Mouse (Mus musculus) hindbrain, embryonic 15.5 days (tissue): ENCODE results near the gene Ccdc33. TPM values are rescaled to one million over a fixed set of nuclear protein-coding genes. Genes with fewer than 3 reads are reported as not detected.

ENCODE experiments used
- ATAC-seq: fragments of 200-750 bp; cut with Nextera tagmentation; 2 replicates; pipeline ENCODE4 v1.8.0; 2017; ENCODE audit warnings: low read depth, moderate number of reproducible peaks, moderate TSS enrichment; ENCODE audit not compliant: low FRiP score
- H3K27ac ChIP-seq: fragments of 300-500 bp; sonication (generic); replicated peaks from 2 replicates; pipeline ENCODE4 v1.5.1; 2015; ENCODE audit warnings: mild to moderate bottlenecking, inconsistent platforms
- H3K27me3 ChIP-seq: fragments of 300-500 bp; sonication (generic); 2 replicates; pipeline ENCODE4 v1.6.1; 2015; ENCODE audit warnings: control low read depth, inconsistent platforms
- H3K36me3 ChIP-seq: fragments of 300-500 bp; sonication (generic); 2 replicates; pipeline ENCODE4 v1.6.1; 2015; ENCODE audit warnings: control low read depth, inconsistent platforms
- H3K4me1 ChIP-seq: fragments of 300-500 bp; sonication (generic); replicated peaks from 2 replicates; pipeline ENCODE4 v1.6.1; 2015; ENCODE audit warnings: control low read depth, inconsistent platforms
- H3K4me2 ChIP-seq: fragments of 300-500 bp; sonication (generic); 2 replicates; pipeline ENCODE4 v1.6.1; 2015; ENCODE audit warnings: moderate library complexity, mild to moderate bottlenecking, inconsistent platforms
- H3K4me3 ChIP-seq: fragments of 300-500 bp; sonication (generic); 2 replicates; pipeline ENCODE4 v1.5.1; 2015; ENCODE audit warnings: mild to moderate bottlenecking, inconsistent platforms
- H3K9ac ChIP-seq: fragments of 300-500 bp; sonication (generic); 2 replicates; pipeline ENCODE4 v1.6.1; 2015; ENCODE audit warnings: inconsistent platforms
- H3K9me3 ChIP-seq: fragments of 300-500 bp; sonication (generic); 2 replicates; pipeline ENCODE4 v1.6.1; 2016; ENCODE audit warnings: control low read depth, inconsistent platforms
- WGBS: fragments of 180-500 bp; shearing (Covaris S2); methylation state at CpG from one replicate; pipeline ENCODE4 v1.1.7; 2015; 5-methylcytosine and 5-hydroxymethylcytosine counted together
- polyA plus RNA-seq: library from polyadenylated mRNA; unstranded; fragments of >200 nt; fragmentation: Nextera tagmentation; extraction: Ambion mirVana; gene quantifications from 2 replicates; pipeline ENCODE4 v1.2.1, GENCODE M21; 2015

Gene Ccdc33
- polyA plus RNA-seq, 1 experiment from 2014 or later = 0.38 TPM

DNA sequence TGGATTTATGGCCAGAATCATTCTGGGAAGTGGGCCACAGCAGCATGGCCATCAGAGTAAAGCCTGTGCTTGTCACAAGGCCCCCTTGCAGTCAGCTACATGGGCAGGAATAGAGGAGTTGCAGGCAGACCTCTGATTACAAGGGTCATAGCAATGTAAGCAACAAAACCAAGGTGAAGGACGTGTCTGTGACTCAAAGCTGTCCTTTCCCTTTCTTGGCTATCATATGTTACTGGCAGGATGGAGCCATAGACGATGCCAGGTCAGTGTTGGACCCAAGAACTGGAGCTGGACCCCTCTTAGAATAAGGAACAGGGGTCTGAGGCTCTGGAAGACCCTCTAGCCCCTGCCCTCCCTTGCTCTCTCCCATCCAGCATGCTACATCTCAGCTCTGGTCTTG is 30.2 kb upstream of the Ccdc33 start:
- no peak overlapping the region for H3K9ac ChIP-seq
- H3K4me1 ChIP-seq = no peaks in the 10 kb centered on the region
- H3K4me2 ChIP-seq = no peak overlapping the region
- H3K27me3 ChIP-seq = no peaks in the 10 kb centered on the region
- no peaks in the 10 kb centered on the region for H3K9me3 ChIP-seq
- ATAC-seq = no peak
- no peak overlapping the region for H3K4me3 ChIP-seq
- no peaks in the 10 kb centered on the region for H3K36me3 ChIP-seq
- no peak overlapping the region for H3K27ac ChIP-seq
- 64% methylated on average over 2 of the region's 2 CpGs for WGBS

DNA sequence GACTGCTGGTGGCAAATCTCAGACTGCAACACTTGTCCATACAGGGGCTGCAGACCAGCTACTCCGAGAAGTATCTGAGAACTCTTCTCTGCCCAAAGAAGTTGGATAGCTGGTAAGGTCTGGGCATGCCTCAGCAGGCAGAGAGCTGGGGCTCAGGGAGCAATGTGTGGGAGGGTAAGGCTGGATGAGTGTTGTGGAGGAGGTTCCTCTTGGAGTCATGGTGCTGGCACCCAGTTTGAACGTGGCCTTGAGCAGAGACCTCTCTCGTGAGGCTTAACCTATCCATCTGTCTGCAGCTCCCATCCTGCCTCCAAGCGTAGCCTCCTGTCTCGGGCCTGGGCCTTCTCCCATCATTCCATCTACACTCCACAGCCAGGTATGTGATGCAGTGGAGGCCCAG is 26.8 kb upstream of the Ccdc33 start:
- ATAC-seq = no peak
- Histone ChIP-seq H3K27ac (no peak overlapping the region), H3K9me3 (no peaks in the 10 kb centered on the region), H3K9ac (no peak overlapping the region), H3K36me3 (no peaks in the 10 kb centered on the region), H3K27me3 (no peaks in the 10 kb centered on the region), H3K4me3 (no peak overlapping the region), H3K4me1 (no peaks in the 10 kb centered on the region; the same call in 1 of the 2 replicates), H3K4me2 (no peak overlapping the region)
- WGBS = 90% methylated on average over 5 of the region's 5 CpGs

DNA sequence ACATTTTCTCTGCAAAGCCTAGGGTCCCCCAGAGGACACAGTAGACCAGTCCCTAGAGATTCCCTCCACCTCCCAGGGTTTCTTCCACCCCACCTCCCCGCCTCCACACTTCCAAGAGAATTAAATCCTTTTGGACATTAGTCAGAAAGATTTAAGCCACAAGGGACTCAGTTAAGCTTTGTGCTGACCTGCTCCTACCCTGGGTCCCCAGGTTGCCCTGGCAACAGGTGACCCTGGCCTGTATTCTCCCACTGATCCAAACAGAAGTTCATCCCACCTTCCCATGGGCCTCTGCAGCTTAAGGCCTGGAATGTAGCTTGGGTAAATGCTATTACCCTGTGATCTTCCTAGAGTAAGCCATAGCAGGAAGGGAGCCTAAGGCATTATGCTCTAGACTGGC is 26.0 kb upstream of the Ccdc33 start:
- Histone ChIP-seq H3K9ac (no peak overlapping the region), H3K27me3 (no peaks in the 10 kb centered on the region), H3K9me3 (no peaks in the 10 kb centered on the region), H3K36me3 (no peaks in the 10 kb centered on the region), H3K4me1 (no peaks in the 10 kb centered on the region; the same call in 1 of the 2 replicates), H3K4me3 (no peak overlapping the region), H3K4me2 (no peak overlapping the region), H3K27ac (no peak overlapping the region)
- WGBS = 43% methylated on average over 1 of the region's 1 CpGs
- ATAC-seq = no peak

DNA sequence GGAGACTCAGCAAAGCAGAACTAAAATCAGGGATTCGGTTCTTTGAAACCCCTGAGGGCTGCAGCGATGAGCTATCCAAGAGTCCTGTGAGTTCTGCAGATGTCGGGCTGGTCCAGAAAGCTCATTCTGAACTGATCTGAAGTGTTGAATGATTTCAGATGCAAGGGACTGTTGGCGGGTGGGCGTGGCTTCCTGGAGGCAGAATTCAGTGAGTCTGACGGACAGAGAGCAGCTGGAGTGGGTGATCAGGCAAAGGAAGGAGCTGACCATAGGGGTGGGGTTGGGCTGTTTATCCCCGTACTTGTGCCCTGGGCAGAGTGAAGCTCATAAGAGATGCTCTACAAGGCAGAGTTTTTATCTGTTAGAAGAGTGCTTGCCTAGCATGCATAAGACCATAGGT is 24.8 kb upstream of the Ccdc33 start:
- 46% methylated on average over 7 of the region's 7 CpGs for WGBS
- H3K9ac ChIP-seq = no peak overlapping the region
- H3K27me3 ChIP-seq = no peaks in the 10 kb centered on the region
- no peaks in the 10 kb centered on the region for H3K9me3 ChIP-seq
- H3K27ac ChIP-seq = no peak overlapping the region
- H3K4me1 ChIP-seq = peaks cover 3% of the 10 kb centered on the region; the same call in 1 of the 2 replicates
- H3K4me3 ChIP-seq = no peak overlapping the region
- no peak for ATAC-seq
- no peak overlapping the region for H3K4me2 ChIP-seq
- no peaks in the 10 kb centered on the region for H3K36me3 ChIP-seq

DNA sequence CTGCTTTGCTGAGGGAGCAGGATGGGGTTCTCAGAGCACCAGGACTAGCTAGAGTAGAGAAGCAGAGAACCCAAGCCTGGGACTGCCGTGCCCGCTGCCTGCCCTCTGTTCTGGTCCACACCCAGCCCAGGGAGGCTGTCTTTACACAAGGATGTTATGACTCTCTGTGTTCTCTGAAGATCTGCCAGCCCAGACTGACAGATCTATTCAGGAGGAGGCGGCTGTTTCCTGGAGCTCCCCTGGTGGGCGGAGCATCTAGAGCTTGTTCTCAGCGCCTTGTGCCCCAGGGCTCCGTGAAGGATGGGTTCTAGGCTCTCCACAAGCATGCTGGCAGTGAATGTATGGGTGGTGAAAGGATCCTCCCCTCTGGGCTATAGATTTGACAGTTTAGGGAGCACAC is 21.3 kb upstream of the Ccdc33 start:
- Histone ChIP-seq H3K9me3 (no peaks in the 10 kb centered on the region), H3K27ac (no peak overlapping the region), H3K27me3 (no peaks in the 10 kb centered on the region), H3K4me2 (no peak overlapping the region), H3K4me1 (peaks cover 11% of the 10 kb centered on the region; the same call in 1 of the 2 replicates), H3K9ac (no peak overlapping the region), H3K36me3 (no peaks in the 10 kb centered on the region), H3K4me3 (no peak overlapping the region)
- ATAC-seq = no peak
- WGBS = 32% methylated on average over 6 of the region's 6 CpGs

DNA sequence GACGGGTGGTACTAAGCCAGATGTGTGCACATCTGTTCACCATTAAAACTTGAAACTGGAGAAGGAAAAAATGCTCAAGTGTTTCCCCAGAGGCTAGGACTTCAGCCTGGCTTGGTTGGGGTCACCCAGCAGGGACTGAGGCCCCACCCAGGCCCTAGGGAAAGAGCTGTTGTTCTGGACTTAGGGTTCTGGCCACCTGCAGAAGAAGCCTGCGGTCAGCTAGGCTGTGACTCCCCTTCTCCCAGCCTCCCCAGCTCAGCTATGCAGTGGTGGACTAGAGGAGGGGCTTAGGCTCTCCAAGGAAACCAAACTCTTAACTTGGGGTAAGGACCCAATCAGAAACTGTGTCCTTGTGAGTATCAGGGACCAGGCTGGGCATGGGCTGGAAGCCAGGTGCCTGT is 17.3 kb upstream of the Ccdc33 start:
- Histone ChIP-seq H3K4me2 (no peak overlapping the region; the same call in 1 of the 2 replicates), H3K9ac (no peak overlapping the region), H3K27me3 (peaks cover 7% of the 10 kb centered on the region; the same call in 1 of the 2 replicates), H3K36me3 (no peaks in the 10 kb centered on the region), H3K4me1 (peaks cover 28% of the 10 kb centered on the region), H3K9me3 (no peaks in the 10 kb centered on the region), H3K4me3 (no peak overlapping the region), H3K27ac (no peak overlapping the region)
- no peak for ATAC-seq
- WGBS = 44% methylated on average over 2 of the region's 2 CpGs

DNA sequence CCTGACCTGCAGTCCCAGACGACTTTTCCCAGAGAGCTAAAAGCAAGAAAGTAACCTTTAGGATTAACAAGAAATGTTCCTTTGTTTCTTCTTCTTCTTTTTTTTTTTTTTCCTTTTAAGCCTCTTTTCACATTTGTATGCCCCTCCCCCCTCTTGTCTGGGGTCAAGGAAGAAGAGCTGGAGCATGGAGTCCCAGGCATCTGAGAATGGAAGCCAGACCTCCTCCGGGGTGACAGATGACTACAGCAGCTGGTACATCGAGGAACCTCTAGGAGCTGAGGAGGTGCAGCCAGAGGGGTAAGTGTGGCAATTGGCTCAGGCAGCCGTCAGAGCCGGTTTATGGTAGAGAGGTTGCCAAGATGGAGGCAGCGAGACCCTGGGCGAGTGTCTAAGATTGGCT is 16.3 kb upstream of the Ccdc33 start:
- Histone ChIP-seq H3K4me2 (no peak overlapping the region), H3K4me1 (peaks cover 28% of the 10 kb centered on the region), H3K4me3 (no peak overlapping the region), H3K9me3 (no peaks in the 10 kb centered on the region), H3K27me3 (peaks cover 14% of the 10 kb centered on the region), H3K36me3 (no peaks in the 10 kb centered on the region), H3K9ac (no peak overlapping the region), H3K27ac (0 out of 2 replicates have a peak overlapping the region, but pooled peaks have one; percentile 27)
- ATAC-seq = no peak
- WGBS = 26% methylated on average over 7 of the region's 7 CpGs

DNA sequence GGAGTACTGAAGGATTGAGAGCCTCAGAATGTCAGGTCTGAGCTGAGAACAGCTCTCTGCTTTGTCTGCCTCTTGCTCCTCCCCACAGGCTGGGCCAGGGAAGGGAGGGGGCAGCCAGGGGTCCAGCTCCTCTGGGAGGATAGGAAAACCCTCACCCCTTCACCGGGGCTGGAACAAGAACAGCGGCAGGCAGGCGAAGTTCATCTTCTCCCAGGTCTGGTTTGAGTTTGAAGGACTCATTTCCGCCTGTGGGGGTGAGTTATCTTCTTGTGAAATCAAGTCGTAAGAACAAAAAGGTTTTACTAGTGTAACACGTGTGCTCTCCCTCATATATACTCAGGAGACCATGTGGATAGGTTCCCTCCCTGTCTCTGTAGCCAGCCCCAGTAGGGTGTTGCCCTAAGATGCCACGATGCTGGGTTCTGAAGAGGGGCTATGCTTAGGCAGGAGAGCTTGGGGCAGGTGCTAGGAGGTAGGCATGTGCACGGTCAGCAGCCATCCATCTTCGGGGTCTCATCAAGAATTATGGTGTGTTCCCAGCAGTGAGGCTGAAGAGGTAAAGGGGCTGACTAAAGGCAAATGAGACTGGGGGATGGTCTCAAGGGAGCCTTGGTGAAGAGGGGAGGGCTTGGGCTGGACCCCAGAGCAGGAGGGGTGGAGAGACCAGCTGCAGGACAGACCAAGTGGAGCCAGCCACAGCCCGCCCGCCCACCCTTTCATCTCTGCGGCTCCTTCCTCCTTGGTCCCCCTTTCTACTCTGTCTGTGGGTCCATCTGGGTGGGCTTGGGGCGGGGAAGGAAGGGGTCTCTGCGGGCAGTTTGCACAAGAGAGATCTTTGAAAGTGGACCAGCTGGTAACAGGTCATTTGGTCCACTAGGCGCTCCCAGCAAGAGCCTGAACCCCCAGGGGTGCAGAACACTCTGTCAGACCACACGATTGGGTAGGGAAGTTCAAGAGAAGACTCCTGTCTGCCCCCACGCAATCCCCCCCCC is 15.6 kb upstream of the Ccdc33 start:
- H3K4me3 ChIP-seq = no peak overlapping the region
- WGBS = 11% methylated on average over 17 of the region's 17 CpGs
- H3K9me3 ChIP-seq = no peaks in the 10 kb centered on the region
- peaks cover 33% of the 10 kb centered on the region for H3K4me1 ChIP-seq
- peaks cover 20% of the 10 kb centered on the region for H3K27me3 ChIP-seq
- H3K9ac ChIP-seq = no peak overlapping the region
- no peak overlapping the region for H3K4me2 ChIP-seq
- 0 out of 2 replicates have a peak overlapping the region, but pooled peaks have one; percentile 27 for H3K27ac ChIP-seq
- no peaks in the 10 kb centered on the region for H3K36me3 ChIP-seq
- ATAC-seq = peak; percentile 35; the same call in 1 of the 2 replicates

DNA sequence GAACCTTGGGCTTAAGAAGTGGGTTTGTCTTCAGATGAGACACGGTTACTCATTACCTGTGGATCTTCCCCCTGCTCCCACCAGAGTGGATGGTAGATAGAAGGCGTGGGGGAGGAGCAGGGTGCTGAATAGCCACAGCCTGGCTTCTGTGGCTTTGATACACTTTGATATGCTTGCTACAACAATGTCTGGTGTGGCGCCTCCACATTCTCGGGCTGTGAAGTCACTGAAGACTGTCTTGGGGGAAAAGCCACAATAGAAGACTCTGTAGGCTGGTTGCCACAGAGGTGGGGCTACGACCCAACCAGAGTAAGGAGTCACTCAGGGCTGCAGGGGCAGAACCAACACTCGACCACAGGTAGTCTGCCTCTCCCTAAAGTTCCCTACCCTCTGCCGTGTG is 13.1 kb upstream of the Ccdc33 start:
- no peaks in the 10 kb centered on the region for H3K9me3 ChIP-seq
- no peak overlapping the region for H3K4me2 ChIP-seq
- no peak overlapping the region for H3K4me3 ChIP-seq
- peaks cover 21% of the 10 kb centered on the region for H3K27me3 ChIP-seq
- 69% methylated on average over 7 of the region's 7 CpGs for WGBS
- no peak for ATAC-seq
- no peak overlapping the region for H3K27ac ChIP-seq
- no peak overlapping the region for H3K9ac ChIP-seq
- peaks cover 41% of the 10 kb centered on the region for H3K4me1 ChIP-seq
- H3K36me3 ChIP-seq = no peaks in the 10 kb centered on the region

DNA sequence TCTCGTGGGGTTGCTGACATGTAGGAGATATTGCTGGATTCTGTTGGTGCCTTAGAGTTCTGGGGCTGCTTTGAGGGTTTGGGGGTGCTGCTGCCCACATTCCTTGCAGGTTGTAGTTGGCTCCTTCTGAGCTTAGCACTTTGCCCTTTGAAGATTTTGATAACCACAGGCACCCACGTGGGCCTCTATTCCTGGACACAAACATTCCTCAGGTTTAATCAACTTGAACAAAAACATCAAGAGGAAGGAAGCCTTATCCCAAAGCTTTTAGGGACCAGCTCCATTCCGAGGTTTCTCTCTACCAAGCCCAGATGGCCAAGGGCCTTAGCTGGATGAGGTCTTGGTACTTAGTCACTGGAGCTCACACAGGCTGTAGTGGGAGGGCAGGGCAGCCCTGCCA is 12.3 kb upstream of the Ccdc33 start:
- H3K27me3 ChIP-seq = peaks cover 21% of the 10 kb centered on the region
- no peak overlapping the region for H3K4me2 ChIP-seq
- no peak for ATAC-seq
- H3K4me1 ChIP-seq = peaks cover 39% of the 10 kb centered on the region
- H3K27ac ChIP-seq = no peak overlapping the region
- no peak overlapping the region for H3K4me3 ChIP-seq
- H3K36me3 ChIP-seq = no peaks in the 10 kb centered on the region
- 44% methylated on average over 3 of the region's 3 CpGs for WGBS
- H3K9ac ChIP-seq = no peak overlapping the region
- no peaks in the 10 kb centered on the region for H3K9me3 ChIP-seq

DNA sequence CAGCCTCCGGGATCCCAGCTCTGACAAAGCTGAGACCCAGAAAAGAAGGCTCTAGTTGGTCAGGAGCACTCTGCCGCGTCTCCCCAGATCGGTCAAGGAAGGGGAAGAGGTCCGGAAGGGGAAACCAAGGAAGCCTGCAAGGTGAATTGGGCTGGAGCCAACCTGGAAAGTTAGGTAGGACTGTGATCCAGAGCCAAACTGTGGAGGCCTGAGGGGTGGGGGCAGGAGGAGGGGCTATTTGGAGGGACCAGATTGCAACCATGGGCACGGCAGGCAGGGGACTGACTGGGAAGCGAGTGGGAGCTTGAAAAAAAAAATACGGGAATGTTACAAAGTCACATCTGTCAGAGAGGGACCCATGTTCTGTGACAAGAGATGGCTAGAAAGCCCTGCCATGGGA is 10.9 kb upstream of the Ccdc33 start:
- Histone ChIP-seq H3K27ac (no peak overlapping the region), H3K9ac (no peak overlapping the region), H3K4me1 (peaks cover 30% of the 10 kb centered on the region), H3K9me3 (no peaks in the 10 kb centered on the region), H3K4me2 (no peak overlapping the region), H3K4me3 (no peak overlapping the region), H3K36me3 (no peaks in the 10 kb centered on the region), H3K27me3 (peaks cover 21% of the 10 kb centered on the region)
- 15% methylated on average over 8 of the region's 8 CpGs for WGBS
- no peak for ATAC-seq

DNA sequence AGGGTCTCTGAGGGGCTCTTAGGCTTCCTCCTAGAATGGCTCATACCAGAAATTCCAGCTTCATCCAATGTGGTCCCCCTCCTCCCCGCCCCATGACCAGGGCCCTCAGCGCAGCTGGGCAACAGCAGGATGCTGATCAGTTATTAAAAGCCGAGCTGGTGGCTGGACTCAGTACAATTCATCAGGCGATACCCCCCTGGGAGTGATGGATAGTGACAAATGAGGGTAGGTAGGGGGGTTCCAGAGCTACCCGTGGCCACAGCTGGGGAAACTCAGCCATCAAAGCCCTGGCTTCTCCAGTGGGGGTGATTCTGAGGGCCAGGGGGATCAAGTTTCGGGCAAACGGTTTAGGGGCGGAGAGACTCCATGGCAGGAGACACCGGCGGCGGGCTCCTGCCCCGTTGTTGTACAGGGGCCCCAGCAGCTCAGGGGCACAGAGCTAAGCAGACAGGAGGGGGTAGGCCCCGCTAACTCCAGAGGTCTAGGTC is 10.3 kb upstream of the Ccdc33 start:
- no peaks in the 10 kb centered on the region for H3K9me3 ChIP-seq
- peaks cover 25% of the 10 kb centered on the region for H3K4me1 ChIP-seq
- peaks cover 21% of the 10 kb centered on the region for H3K27me3 ChIP-seq
- H3K27ac ChIP-seq = no peak overlapping the region
- H3K4me3 ChIP-seq = no peak overlapping the region
- no peak; the same call in 1 of the 2 replicates for ATAC-seq
- H3K36me3 ChIP-seq = no peaks in the 10 kb centered on the region
- no peak overlapping the region for H3K9ac ChIP-seq
- 3% methylated on average over 13 of the region's 13 CpGs for WGBS
- H3K4me2 ChIP-seq = no peak overlapping the region
